Mouse (Mus musculus) stomach, embryonic 14.5 days (tissue): ENCODE measurements at regions not wholly inside any gene's neighbourhood (a gene's known extent, or its start where the extent isn't known, plus 50 kb on each side); places are given as distances from the start of the nearest gene placed in this dataset.

Experiments used
- ATAC-seq: fragments of 200-750 bp; cut with Nextera tagmentation; 2 replicates; pipeline ENCODE4 v1.8.0; 2017; ENCODE audit warnings: low read depth, moderate TSS enrichment; ENCODE audit not compliant: insufficient number of reproducible peaks, insufficient read depth, low FRiP score
- H3K27ac ChIP-seq: fragments of 300-500 bp; sonication (generic); 2 replicates; pipeline ENCODE4 v1.5.1; 2014; ENCODE audit warnings: mild to moderate bottlenecking, low read length, moderate library complexity, mixed read lengths
- H3K27me3 ChIP-seq: fragments of 300-500 bp; sonication (generic); 2 replicates; pipeline ENCODE4 v1.6.1; 2014; ENCODE audit warnings: low read length, control low read depth, mixed read lengths; ENCODE audit not compliant: control insufficient read depth, insufficient read depth
- H3K36me3 ChIP-seq: fragments of 300-500 bp; sonication (generic); 2 replicates; pipeline ENCODE4 v1.6.1; 2014; ENCODE audit warnings: mild to moderate bottlenecking, control low read depth, low read length, moderate library complexity, mixed read lengths; ENCODE audit not compliant: control insufficient read depth, insufficient read depth
- H3K4me1 ChIP-seq: fragments of 300-500 bp; sonication (generic); 2 replicates; pipeline ENCODE4 v1.6.1; 2014; ENCODE audit warnings: low read length, control low read depth, mixed read lengths; ENCODE audit not compliant: control insufficient read depth, insufficient read depth
- H3K4me2 ChIP-seq: fragments of 300-500 bp; sonication (generic); replicated peaks from 2 replicates; pipeline ENCODE4 v1.6.1; 2014; ENCODE audit warnings: low read depth, low read length, control low read depth
- H3K4me3 ChIP-seq: fragments of 300-500 bp; sonication (generic); 2 replicates; pipeline ENCODE4 v1.5.1; 2014; ENCODE audit warnings: low read depth, low read length, control low read depth
- H3K9ac ChIP-seq: fragments of 300-500 bp; sonication (generic); replicated peaks from 2 replicates; pipeline ENCODE4 v1.6.1; 2014; ENCODE audit warnings: low read depth, mild to moderate bottlenecking, control low read depth, low read length, moderate library complexity, mixed read lengths
- H3K9me3 ChIP-seq: fragments of 300-500 bp; sonication (generic); 2 replicates; pipeline ENCODE4 v1.6.1; 2016; ENCODE audit warnings: low read depth, low read length, control low read depth; ENCODE audit not compliant: control insufficient read depth
- WGBS: fragments of 180-500 bp; shearing (Covaris S2); extraction: QIAGEN DNeasy Blood & Tissue Kit; methylation state at CpG from one replicate; pipeline ENCODE4 v1.1.7; 2014; 5-methylcytosine and 5-hydroxymethylcytosine counted together

DNA sequence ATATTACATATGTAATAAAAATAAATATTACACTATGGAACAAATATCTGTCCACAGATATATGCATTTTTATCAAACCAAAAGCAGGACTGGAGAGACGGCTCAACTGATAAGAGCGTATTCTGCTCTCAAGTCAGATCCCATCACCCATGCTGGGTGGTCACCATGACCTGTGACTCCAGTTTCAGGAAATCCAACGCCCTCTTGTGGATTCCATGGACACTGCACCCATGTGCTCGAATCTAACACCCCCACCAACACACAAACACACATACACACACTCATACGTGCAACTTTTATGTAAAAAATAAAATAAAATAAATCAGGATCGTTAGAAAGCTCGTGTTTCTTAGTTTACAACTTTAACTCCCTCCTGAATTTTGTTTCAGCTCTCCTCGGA, 76.7 kb upstream of the Otud4 start:
- H3K4me3 ChIP-seq = no peak overlapping the region
- H3K4me2 ChIP-seq = no peak overlapping the region
- no peaks in the 10 kb centered on the region for H3K9me3 ChIP-seq
- no peak overlapping the region for H3K27ac ChIP-seq
- H3K4me1 ChIP-seq = no peaks in the 10 kb centered on the region
- ATAC-seq = no peak
- no peaks in the 10 kb centered on the region for H3K27me3 ChIP-seq
- WGBS = 75% methylated on average over 8 of the region's 8 CpGs
- H3K36me3 ChIP-seq = no peaks in the 10 kb centered on the region
- H3K9ac ChIP-seq = no peak overlapping the region

DNA sequence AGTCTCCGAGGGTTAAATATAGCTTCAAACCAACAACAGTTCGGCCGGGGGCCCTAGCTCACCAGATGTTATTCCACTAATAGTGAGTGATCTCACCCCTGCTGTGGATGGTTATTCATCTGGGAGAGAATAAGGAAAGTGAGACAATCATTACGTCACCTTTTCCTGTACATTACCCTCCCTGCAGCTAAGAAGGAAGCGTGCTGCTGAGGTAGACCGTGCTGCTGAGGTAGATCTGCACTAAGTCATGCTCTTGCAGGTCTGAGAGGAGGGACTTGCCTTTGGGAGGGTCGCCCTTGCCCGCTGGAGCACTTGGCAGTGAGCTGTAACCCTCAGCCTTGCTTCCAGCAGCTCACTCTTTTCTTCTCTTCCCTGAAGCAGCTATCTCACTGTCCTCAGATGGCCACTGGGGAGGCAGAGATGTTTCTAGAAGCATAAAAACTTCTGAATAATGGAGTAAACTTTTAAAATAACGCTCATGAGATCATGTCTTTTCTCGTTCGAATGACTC, 77.3 kb upstream of the Otud4 start:
- 44% methylated on average over 11 of the region's 11 CpGs for WGBS
- H3K4me2 ChIP-seq = no peak overlapping the region; the same call in 1 of the 2 replicates

DNA sequence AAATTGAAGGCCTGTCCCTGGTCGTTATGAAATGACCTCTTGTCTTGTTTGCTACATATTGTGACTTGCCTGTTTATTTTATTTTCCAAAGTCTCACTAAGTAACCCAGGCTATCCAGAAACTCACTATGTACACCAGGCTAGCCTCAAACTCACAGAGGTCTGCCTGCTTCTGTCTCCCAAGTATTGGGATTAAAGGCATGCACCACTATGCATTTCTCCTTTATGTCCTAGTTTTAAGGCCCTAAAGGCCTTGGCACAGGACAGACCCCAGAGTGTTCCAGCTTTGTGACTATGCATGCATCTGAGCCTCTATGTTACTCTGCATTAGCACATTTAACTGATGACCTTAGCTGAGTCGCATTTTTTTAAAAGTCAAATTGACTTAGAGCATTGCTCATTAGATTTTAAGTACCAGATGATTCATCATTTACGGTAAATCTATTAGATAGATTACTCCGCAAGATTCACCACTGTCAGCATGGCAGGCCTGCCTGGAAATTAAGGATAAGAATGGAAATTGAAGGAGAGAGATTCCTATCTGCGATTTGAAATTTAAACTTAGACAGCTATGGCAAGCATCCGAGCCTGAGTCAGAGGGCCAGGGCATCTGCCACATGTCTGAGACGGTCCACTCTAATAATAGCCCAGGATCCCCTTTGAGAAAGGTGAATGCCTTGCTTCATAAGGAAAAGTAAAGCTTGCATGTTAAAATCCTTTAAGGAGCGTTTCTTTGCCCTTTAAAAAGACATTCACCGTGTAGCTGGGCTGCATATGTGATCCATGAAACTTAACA, 78.0 kb upstream of the Otud4 start:
- Histone ChIP-seq H3K27ac (peak overlapping the region; percentile 68), H3K9ac (no peak overlapping the region), H3K4me1 (no peaks in the 10 kb centered on the region), H3K4me2 (no peak overlapping the region; the same call in 1 of the 2 replicates), H3K9me3 (no peaks in the 10 kb centered on the region), H3K27me3 (no peaks in the 10 kb centered on the region), H3K36me3 (no peaks in the 10 kb centered on the region), H3K4me3 (no peak overlapping the region)
- no peak for ATAC-seq
- WGBS = 60% methylated on average over 9 of the region's 9 CpGs

More for the DNA sequence above, 77.3 kb upstream of the Otud4 start:
- peak overlapping the region; percentile 68 for H3K27ac ChIP-seq
- ATAC-seq = peak; percentile 73; the same call in 1 of the 2 replicates
- H3K9me3 ChIP-seq = no peaks in the 10 kb centered on the region
- no peak overlapping the region for H3K9ac ChIP-seq
- no peak overlapping the region for H3K4me3 ChIP-seq
- no peaks in the 10 kb centered on the region for H3K27me3 ChIP-seq
- H3K4me1 ChIP-seq = no peaks in the 10 kb centered on the region
- H3K36me3 ChIP-seq = no peaks in the 10 kb centered on the region

DNA sequence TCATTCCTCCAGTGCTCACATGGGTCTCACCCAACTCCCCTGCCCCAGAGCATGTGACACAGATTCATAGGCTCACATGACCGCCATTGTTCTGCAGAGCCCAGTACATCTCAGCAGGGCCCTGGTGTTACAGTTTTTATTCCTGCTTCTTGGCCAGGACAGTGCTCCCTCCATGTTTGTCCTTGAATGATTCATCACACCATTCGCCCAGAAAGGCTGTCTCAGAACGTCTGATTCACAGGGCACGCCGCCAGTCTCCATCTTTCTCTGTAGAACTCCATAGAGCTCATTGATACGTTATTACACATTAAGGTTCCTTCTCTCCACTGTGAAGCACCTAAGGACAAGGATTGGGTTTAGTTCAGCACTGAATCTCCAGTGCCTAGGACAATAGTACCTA, 79.9 kb upstream of the Otud4 start:
- Histone ChIP-seq H3K36me3 (no peaks in the 10 kb centered on the region), H3K27me3 (no peaks in the 10 kb centered on the region), H3K9ac (no peak overlapping the region), H3K4me2 (no peak overlapping the region), H3K9me3 (no peaks in the 10 kb centered on the region), H3K4me3 (no peak overlapping the region), H3K4me1 (no peaks in the 10 kb centered on the region), H3K27ac (no peak overlapping the region)
- ATAC-seq = no peak
- 88% methylated on average over 6 of the region's 6 CpGs for WGBS

DNA sequence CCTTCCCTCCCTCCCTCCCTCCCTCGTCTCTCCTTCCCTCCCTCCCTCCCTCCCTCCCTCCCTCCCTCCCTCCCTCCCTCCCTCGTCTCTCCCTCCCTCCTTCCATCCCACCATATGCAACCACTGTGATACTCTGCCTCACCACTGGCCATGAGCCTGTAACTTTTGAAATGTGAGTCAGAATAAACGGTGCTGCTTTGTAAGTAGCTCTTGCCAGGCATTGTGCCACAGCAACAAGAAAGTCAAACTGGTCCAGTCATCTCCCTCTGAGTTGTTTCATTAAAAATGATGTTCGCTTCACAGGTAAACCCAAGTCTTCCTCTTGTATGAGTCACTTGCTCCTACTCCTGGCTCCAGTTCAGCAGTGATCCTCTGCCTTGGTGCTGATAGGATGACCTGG, 85.1 kb upstream of the Otud4 start:
- Histone ChIP-seq H3K9ac (no peak overlapping the region), H3K4me3 (no peak overlapping the region), H3K36me3 (no peaks in the 10 kb centered on the region), H3K27me3 (no peaks in the 10 kb centered on the region), H3K4me1 (no peaks in the 10 kb centered on the region), H3K4me2 (no peak overlapping the region), H3K9me3 (no peaks in the 10 kb centered on the region), H3K27ac (no peak overlapping the region)
- no peak for ATAC-seq
- whole genome bisulfite sequencing = 79% methylated on average over 2 of the region's 4 CpGs

DNA sequence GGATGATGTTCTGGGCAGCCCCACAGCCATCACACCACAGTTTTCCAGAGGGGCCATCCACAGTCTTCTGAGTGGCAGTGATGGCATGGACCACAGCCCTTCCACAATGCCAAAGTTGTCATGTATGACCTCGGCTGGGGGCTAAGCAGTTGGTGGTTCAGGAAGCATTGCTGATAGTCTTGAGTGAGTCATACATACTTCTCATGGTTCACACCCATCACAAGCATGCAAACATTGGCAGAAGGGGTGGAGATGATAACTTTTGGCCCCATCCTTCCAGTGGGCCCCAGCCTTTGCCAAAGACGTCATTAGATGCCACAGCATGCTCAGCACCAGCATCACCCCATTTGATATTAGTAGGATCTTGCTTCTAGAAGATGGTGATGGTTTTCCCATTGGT, 89.3 kb upstream of the Otud4 start:
- ATAC-seq = no peak

DNA sequence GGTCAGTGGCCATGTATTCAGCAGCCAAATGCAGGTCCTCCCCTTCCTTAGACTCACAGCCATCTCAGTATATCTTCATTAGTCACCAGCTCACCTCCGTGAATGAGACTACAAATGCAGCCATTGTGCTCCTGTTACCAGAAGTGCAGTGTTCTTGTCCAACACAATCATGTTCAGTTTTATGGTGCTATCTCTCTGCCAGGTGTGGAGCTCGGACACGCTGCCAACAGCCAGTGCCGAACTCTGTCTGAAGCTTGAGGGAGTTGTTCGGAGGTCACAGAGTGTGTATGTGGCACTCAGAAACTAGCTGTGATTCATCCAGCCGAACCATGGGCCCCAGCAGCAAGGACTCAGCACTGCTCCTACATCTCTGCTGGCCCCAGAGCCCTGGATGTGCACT, 91.3 kb upstream of the Otud4 start:
- Histone ChIP-seq H3K4me2 (no peak overlapping the region), H3K36me3 (no peaks in the 10 kb centered on the region), H3K27ac (no peak overlapping the region), H3K9ac (no peak overlapping the region), H3K9me3 (no peaks in the 10 kb centered on the region), H3K4me3 (no peak overlapping the region), H3K27me3 (no peaks in the 10 kb centered on the region), H3K4me1 (no peaks in the 10 kb centered on the region)
- no peak for ATAC-seq
- WGBS = 73% methylated on average over 6 of the region's 6 CpGs

More for the DNA sequence above, 89.3 kb upstream of the Otud4 start:
- no peak overlapping the region for H3K9ac ChIP-seq
- no peaks in the 10 kb centered on the region for H3K27me3 ChIP-seq
- H3K4me3 ChIP-seq = no peak overlapping the region
- no peaks in the 10 kb centered on the region for H3K36me3 ChIP-seq
- 76% methylated on average over 2 of the region's 2 CpGs for WGBS
- H3K4me2 ChIP-seq = no peak overlapping the region
- H3K27ac ChIP-seq = no peak overlapping the region
- no peaks in the 10 kb centered on the region for H3K9me3 ChIP-seq
- no peaks in the 10 kb centered on the region for H3K4me1 ChIP-seq

DNA sequence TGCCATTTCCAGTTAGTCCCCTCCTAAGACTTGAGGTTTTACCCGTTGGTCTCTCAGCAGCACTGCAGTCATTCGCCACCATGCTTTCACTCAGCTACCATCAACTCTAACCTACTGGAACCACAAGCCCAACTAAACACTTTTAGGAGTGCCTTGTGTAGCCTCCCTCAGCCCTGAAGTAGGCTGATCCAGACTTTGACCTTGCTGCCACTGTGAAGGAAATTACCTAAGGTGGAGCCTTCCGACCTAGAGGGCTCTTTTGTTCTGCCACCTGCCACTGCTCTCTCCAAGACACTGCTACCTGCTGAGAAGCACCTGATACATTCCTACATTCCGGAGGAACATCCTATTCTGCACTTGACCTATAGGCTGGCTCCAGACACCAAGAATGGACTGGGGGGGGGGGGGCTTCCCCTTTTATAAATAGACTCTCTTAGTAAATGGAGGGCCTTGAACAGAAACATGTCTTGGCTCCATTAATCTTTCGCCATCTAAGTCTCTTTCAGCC, 93.5 kb upstream of the Otud4 start:
- H3K4me2 ChIP-seq = no peak overlapping the region
- no peak overlapping the region for H3K4me3 ChIP-seq
- no peaks in the 10 kb centered on the region for H3K9me3 ChIP-seq
- no peak overlapping the region for H3K9ac ChIP-seq
- no peak overlapping the region for H3K27ac ChIP-seq
- no peaks in the 10 kb centered on the region for H3K27me3 ChIP-seq
- no peaks in the 10 kb centered on the region for H3K36me3 ChIP-seq
- no peaks in the 10 kb centered on the region for H3K4me1 ChIP-seq
- WGBS = 81% methylated on average over 5 of the region's 5 CpGs
- no peak for ATAC-seq
